Mouse (Mus musculus): ENCODE data around the gene 2610507B11Rik. TPM values are rescaled to one million over a fixed set of nuclear protein-coding genes. Genes with fewer than 3 reads are reported as not detected.

The 2610507B11Rik gene
- total and polyA plus RNA-seq, 3 experiments = 75.8 to 80.5 (median 77.6) TPM

GRCm38 (mm10) chr11:78310861-78311511 is 49.4 kb downstream of the 2610507B11Rik start:
- Histone ChIP-seq H3K27me3 (ENCODE audit: control insufficient read depth in 1 of 2, insufficient read depth in 2 of 2, low read length in 2 of 2) (no peaks in the 10 kb centered on the region), H3K4me3 (ENCODE audit: control insufficient read depth in 1 of 2, insufficient read depth in 1 of 2, low read depth in 2 of 2, low read length in 2 of 2) (no peak overlapping the region), H3K9me3 (replicated peaks; ENCODE audit: insufficient read depth, low read length) (no peaks in the 10 kb centered on the region), H3K9ac (ENCODE audit: control insufficient read depth, low read depth, low read length, poor library complexity, severe bottlenecking) (no peak overlapping the region), H3K79me2 (ENCODE audit: control insufficient read depth, insufficient read depth, low read length, poor library complexity) (peaks cover 9% of the 10 kb centered on the region), H3K27ac (ENCODE audit: control insufficient read depth, low read depth, low read length) (no peak overlapping the region), H3K36me3 (ENCODE audit: control insufficient read depth in 1 of 2, insufficient read depth in 2 of 2, low read length in 2 of 2) (peaks cover 13 to 64% of the 10 kb centered on the region in 2 experiments), H3K4me1 (ENCODE audit: control insufficient read depth in 1 of 2, insufficient read depth in 2 of 2, low read length in 2 of 2) (peaks cover 4 to 10% of the 10 kb centered on the region in 2 experiments; a peak in 2 of 4 replicates)
- TF ChIP-seq ZNF384 (IDR thresholded peaks at IDR 0.05; ENCODE audit: low read depth, low read length) (no peak), NRF1 (IDR thresholded peaks at IDR 0.05; ENCODE audit: insufficient read depth, low read depth, low read length, poor library complexity, severe bottlenecking) (no peak), ZMIZ1 (IDR thresholded peaks at IDR 0.05; ENCODE audit: low read depth, low read length) (no peak), NELFE (IDR thresholded peaks at IDR 0.05; ENCODE audit: low read depth, low read length) (no peak), SMC3 (IDR thresholded peaks at IDR 0.05; ENCODE audit: low read depth, low read length) (no peak), MAZ (IDR thresholded peaks at IDR 0.05; ENCODE audit: low read depth, low read length) (no peak), JUND (IDR thresholded peaks at IDR 0.05; ENCODE audit: low read depth, low read length) (no peak), MEF2A (IDR thresholded peaks at IDR 0.05; ENCODE audit: extremely low read depth, insufficient replicate concordance, low read depth, low read length, poor library complexity, severe bottlenecking) (no peak), ZC3H11A (IDR thresholded peaks at IDR 0.05; ENCODE audit: low read depth, low read length) (no peak), USF2 (IDR thresholded peaks at IDR 0.05; ENCODE audit: borderline replicate concordance in 1 of 2, insufficient read depth in 1 of 2, low read depth in 1 of 2, low read length in 2 of 2) (no peak), HCFC1 (IDR thresholded peaks at IDR 0.05; ENCODE audit: low read depth, low read length) (no peak), TBP (IDR thresholded peaks at IDR 0.05; ENCODE audit: low read depth, low read length) (no peak), GATA1 (IDR thresholded peaks at IDR 0.05; ENCODE audit: low read depth, low read length) (no peak), MYC (IDR thresholded peaks at IDR 0.05; ENCODE audit: low read depth, low read length) (no peak), CHD2 (IDR thresholded peaks at IDR 0.05; ENCODE audit: low read length) (no peak), UBTF (IDR thresholded peaks at IDR 0.05; ENCODE audit: borderline replicate concordance, insufficient read depth, low read depth, low read length) (no peak), USF1 (IDR thresholded peaks at IDR 0.05; ENCODE audit: low read depth, low read length) (no peak)
- no peak for DNase-seq (ENCODE audit: low read depth, low spot score)

- no peaks in the 10 kb centered on the region for H3K9me3 ChIP-seq (replicated peaks; ENCODE audit: insufficient read depth, low read length)
- no peaks in the 10 kb centered on the region for H3K27me3 ChIP-seq (ENCODE audit: control insufficient read depth in 1 of 2, insufficient read depth in 2 of 2, low read length in 2 of 2)
- no peak overlapping the region for H3K27ac ChIP-seq (ENCODE audit: control insufficient read depth, low read depth, low read length)
- no peak for DNase-seq (ENCODE audit: low read depth, low spot score)
- H3K4me3 ChIP-seq (ENCODE audit: control insufficient read depth in 1 of 2, insufficient read depth in 1 of 2, low read depth in 2 of 2, low read length in 2 of 2) = no peak overlapping the region
- H3K79me2 ChIP-seq (ENCODE audit: control insufficient read depth, insufficient read depth, low read length, poor library complexity) = no peaks in the 10 kb centered on the region
- H3K9ac ChIP-seq (ENCODE audit: control insufficient read depth, low read depth, low read length, poor library complexity, severe bottlenecking) = no peak overlapping the region
- no peaks in the 10 kb centered on the region for H3K4me1 ChIP-seq (ENCODE audit: control insufficient read depth in 1 of 2, insufficient read depth in 2 of 2, low read length in 2 of 2)
- H3K36me3 ChIP-seq (ENCODE audit: control insufficient read depth in 1 of 2, insufficient read depth in 2 of 2, low read length in 2 of 2) = peaks cover 0 to 58% of the 10 kb centered on the region in 2 experiments; a peak in 2 of 4 replicates
- TF ChIP-seq ZMIZ1 (IDR thresholded peaks at IDR 0.05; ENCODE audit: low read depth, low read length) (no peak), USF1 (IDR thresholded peaks at IDR 0.05; ENCODE audit: low read depth, low read length) (no peak), MAX (IDR thresholded peaks at IDR 0.05; ENCODE audit: low read length) (no peak), SIN3A (IDR thresholded peaks at IDR 0.05; ENCODE audit: low read length) (no peak), RCOR1 (IDR thresholded peaks at IDR 0.05; ENCODE audit: low read depth, low read length) (no peak), MYC (IDR thresholded peaks at IDR 0.05; ENCODE audit: low read depth, low read length) (no peak), UBTF (IDR thresholded peaks at IDR 0.05; ENCODE audit: borderline replicate concordance, insufficient read depth, low read depth, low read length) (no peak), MAFK (IDR thresholded peaks at IDR 0.05; ENCODE audit: borderline replicate concordance, low read depth, low read length) (no peak), POLR2AphosphoS5 (IDR thresholded peaks at IDR 0.05; ENCODE audit: borderline replicate concordance, low read depth, low read length) (no peak)
These were observed 52.1 kb downstream of the 2610507B11Rik start for GRCm38 (mm10) chr11:78313662-78314061.

Measured in MEL (cell line).